Mouse (Mus musculus) forebrain, embryonic 14.5 days (tissue): ENCODE data around the gene Zfp940. TPM values are rescaled to one million over a fixed set of nuclear protein-coding genes. Genes with fewer than 3 reads are reported as not detected.

Experiments
- ATAC-seq: fragments of 200-750 bp; cut with Nextera tagmentation; 2 replicates; pipeline ENCODE4 v1.8.0; 2017; ENCODE audit warnings: mild to moderate bottlenecking, moderate library complexity
- DNase-seq: peaks from one replicate; pipeline ENCODE4 v3.0.0-alpha.2; 2015; ENCODE audit warnings: low spot score
- H3K27ac ChIP-seq: fragments of 300-500 bp; sonication (generic); 2 replicates; pipeline ENCODE4 v1.5.1; 2014; ENCODE audit warnings: low read depth, mild to moderate bottlenecking, control low read depth, low read length, moderate library complexity
- H3K27me3 ChIP-seq: fragments of 300-500 bp; sonication (generic); replicated peaks from 2 replicates; pipeline ENCODE4 v1.6.1; 2014; ENCODE audit warnings: low read length, control low read depth, mixed read lengths; ENCODE audit not compliant: control insufficient read depth, insufficient read depth
- H3K36me3 ChIP-seq: fragments of 300-500 bp; sonication (generic); 2 replicates; pipeline ENCODE4 v1.6.1; 2014; ENCODE audit warnings: low read length, control low read depth; ENCODE audit not compliant: control insufficient read depth, insufficient read depth
- H3K4me1 ChIP-seq: fragments of 300-500 bp; sonication (generic); 2 replicates; pipeline ENCODE4 v1.6.1; 2014; ENCODE audit warnings: antibody characterized with exemption, low read length, control low read depth; ENCODE audit not compliant: control insufficient read depth, insufficient read depth
- H3K4me2 ChIP-seq: fragments of 300-500 bp; sonication (generic); 2 replicates; pipeline ENCODE4 v1.6.1; 2014; ENCODE audit warnings: mild to moderate bottlenecking, control low read depth, low read length
- H3K4me3 ChIP-seq: fragments of 300-500 bp; sonication (generic); 2 replicates; pipeline ENCODE4 v1.5.1; 2014; ENCODE audit warnings: low read depth, low read length, control low read depth
- H3K9ac ChIP-seq: fragments of 300-500 bp; sonication (generic); 2 replicates; pipeline ENCODE4 v1.6.1; 2014; ENCODE audit warnings: mild to moderate bottlenecking, low read length, control low read depth, moderate library complexity
- H3K9me3 ChIP-seq: fragments of 300-500 bp; sonication (generic); replicated peaks from 2 replicates; pipeline ENCODE4 v1.6.1; 2016; ENCODE audit warnings: low read length, control low read depth, mixed read lengths; ENCODE audit not compliant: control insufficient read depth
- WGBS: fragments of 180-500 bp; shearing (Covaris S2); extraction: QIAGEN DNeasy Blood & Tissue Kit; methylation state at CpG from one replicate; pipeline ENCODE4 v1.1.7; 2014; 5-methylcytosine and 5-hydroxymethylcytosine counted together
- polyA plus RNA-seq: library from polyadenylated mRNA; unstranded; fragments of >200 nt; fragmentation: Nextera tagmentation; extraction: Ambion mirVana; gene quantifications from 2 replicates; pipeline ENCODE4 v1.2.1, GENCODE M21; 2014

Gene Zfp940
- polyA plus RNA-seq, 1 experiment from 2014 or later: 15.7 TPM

GRCm38 (mm10) chr7:29785023-29785422 is 68.4 kb downstream of the Zfp940 start:
- Histone ChIP-seq H3K9ac (peak overlapping the region; percentile 94), H3K36me3 (peaks cover 36% of the 10 kb centered on the region), H3K27me3 (no peaks in the 10 kb centered on the region), H3K4me3 (peak overlapping the region; percentile 84), H3K4me1 (peaks cover 16% of the 10 kb centered on the region), H3K27ac (no peak overlapping the region), H3K4me2 (peak overlapping the region; percentile 75), H3K9me3 (no peaks in the 10 kb centered on the region)
- WGBS: 54% methylated on average over 8 of the region's 8 CpGs
- ATAC-seq (no peak), DNase-seq (peak; percentile 6)

- under 1% methylated on average over 45 of the region's 45 CpGs for WGBS
These were observed 69.5 kb downstream of the Zfp940 start, which contains the start of gene Zfp30 for GRCm38 (mm10) chr7:29783871-29784551. TSS of gene Zfp30 (plus strand) at chr7:29783998.

More at GRCm38 (mm10) chr7:29783871-29784551, 69.5 kb downstream of the Zfp940 start, which contains the start of gene Zfp30:
- DNase-seq (peak; percentile 97), ATAC-seq (peak; percentile 98)
- H3K27ac ChIP-seq: peak within 1 kb of the TSS; percentile 88
- peaks cover 28% of the 10 kb centered on the region for H3K36me3 ChIP-seq
- H3K9ac ChIP-seq: peak within 1 kb of the TSS; percentile 94
- no peaks in the 10 kb centered on the region for H3K27me3 ChIP-seq
- peaks cover 16% of the 10 kb centered on the region for H3K4me1 ChIP-seq
- H3K4me3 ChIP-seq: peak within 1 kb of the TSS; percentile 84
- peak within 1 kb of the TSS; percentile 75 for H3K4me2 ChIP-seq
- no peaks in the 10 kb centered on the region for H3K9me3 ChIP-seq

Other genes with a start within 250 kb of the Zfp940 start
- 0.17 and 0.20 TPM in 2 replicates for gene Catsperg2, start 126.6 kb downstream of the Zfp940 start, polyA plus RNA-seq
- gene Zfp84, start 85.1 kb downstream of the Zfp940 start, polyA plus RNA-seq: 18.3 and 23.9 TPM in 2 replicates
- 15.8 and 17.0 TPM in 2 replicates for gene Zfp30, start 69.7 kb downstream of the Zfp940 start, polyA plus RNA-seq
- 23.0 and 34.3 TPM in 2 replicates for gene Zfp790, start 37.6 kb downstream of the Zfp940 start, polyA plus RNA-seq
- gene Zfp420, start 6.3 kb upstream of the Zfp940 start, polyA plus RNA-seq: 16.5 and 21.6 TPM in 2 replicates
- gene Zfp27, start 52.9 kb upstream of the Zfp940 start, polyA plus RNA-seq: 19.2 and 20.5 TPM in 2 replicates
- 9.9 and 10.5 TPM in 2 replicates for gene Zfp383, start 54.6 kb upstream of the Zfp940 start, polyA plus RNA-seq
- gene Zfp74, start 100.4 kb upstream of the Zfp940 start, polyA plus RNA-seq: 9.2 and 15.7 TPM in 2 replicates
- gene Zfp568, start 130.3 kb upstream of the Zfp940 start, polyA plus RNA-seq: 2.9 and 4.3 TPM in 2 replicates
- 14.3 and 17.1 TPM in 2 replicates for gene Zfp14, start 197.7 kb upstream of the Zfp940 start, polyA plus RNA-seq
- gene Zfp82, start 219.2 kb upstream of the Zfp940 start, polyA plus RNA-seq: 13.6 and 13.8 TPM in 2 replicates
- 2.0 and 2.7 TPM in 2 replicates for gene Gm26920, start 236.7 kb upstream of the Zfp940 start, polyA plus RNA-seq
- 18.7 and 20.3 TPM in 2 replicates for gene Zfp566, start 236.9 kb upstream of the Zfp940 start, polyA plus RNA-seq
- gene Zfp260, start 241.1 kb upstream of the Zfp940 start, polyA plus RNA-seq: 123 and 140 TPM in 2 replicates